Mouse (Mus musculus) thymus, postnatal 10 days (tissue): Measurements from ENCODE around the gene Snta1.
"Not testable (repeated sequence)": the region's sequence is repeated elsewhere in the genome, so short reads cannot be mapped to it uniquely, and the experiment has no call there.

Source experiments
- DNase-seq, 2 experiments: peaks; one replicate each; pipeline ENCODE4 v3.0.0; 2021; ENCODE audit warnings: low spot score in 2 of 2

The Snta1 gene

GRCm38 (mm10) chr2:154372842-154373500, 34.9 kb downstream of the Snta1 start, which contains the start of gene Cdk5rap1:
Gene Cdk5rap1 (minus strand): TSS chr2:154373010.
- no peak for DNase-seq

- peak; percentile 69 to 86 for DNase-seq
Measured at GRCm38 (mm10) chr2:154372151-154372829, 35.6 kb downstream of the Snta1 start.

- no peak for DNase-seq
Measured at GRCm38 (mm10) chr2:154367510-154367909, 40.4 kb downstream of the Snta1 start.

- DNase-seq: not testable (repeated sequence)
Measured at GRCm38 (mm10) chr2:154354000-154354425, 53.9 kb downstream of the Snta1 start.

GRCm38 (mm10) chr2:154348152-154348551, 59.7 kb downstream of the Snta1 start:
- DNase-seq: no peak

- no peak for DNase-seq
Measured at GRCm38 (mm10) chr2:154339356-154339755, 68.5 kb downstream of the Snta1 start.

- DNase-seq: no peak
Measured at GRCm38 (mm10) chr2:154338161-154338560, 69.7 kb downstream of the Snta1 start.

- no peak for DNase-seq
Measured at GRCm38 (mm10) chr2:154335572-154335971, 72.3 kb downstream of the Snta1 start.

- no peak for DNase-seq
Measured at GRCm38 (mm10) chr2:154326852-154327251, 81.0 kb downstream of the Snta1 start.
